Mouse (Mus musculus): ENCODE results near the gene Hist1h3e. TPM values are rescaled to one million over a fixed set of nuclear protein-coding genes. Genes with fewer than 3 reads are reported as not detected.

Hist1h3e gene
- polyA plus RNA-seq, 1 experiment = 245 TPM

GRCm38 (mm10) chr13:23521703-23522102 lies 40.5 kb downstream of the Hist1h3e start:
- Histone ChIP-seq H3K4me1 (replicated peaks; ENCODE audit: control insufficient read depth, insufficient read depth, low read length) (peaks cover 2% of the 10 kb centered on the region), H3K4me3 (ENCODE audit: control insufficient read depth, insufficient read depth, low read length) (no peak overlapping the region), H3K36me3 (ENCODE audit: control insufficient read depth, insufficient read depth, low read length) (no peaks in the 10 kb centered on the region), H3K27me3 (ENCODE audit: control insufficient read depth, insufficient read depth, low read length) (no peaks in the 10 kb centered on the region), H3K27ac (ENCODE audit: control insufficient read depth, insufficient read depth, low read length) (no peak overlapping the region)
- 2% methylated on average over 14 of the region's 14 CpGs for WGBS
- DNase-seq = peak; percentile 88
- TF ChIP-seq CTCF (IDR thresholded peaks at IDR 0.05; ENCODE audit: borderline replicate concordance, control insufficient read depth, extremely low read depth, insufficient read depth, low read length, poor library complexity) (no peak), POLR2A (IDR thresholded peaks at IDR 0.05; ENCODE audit: control insufficient read depth, extremely low read depth, insufficient read depth, low read length, poor library complexity) (no peak)

- H3K4me3 ChIP-seq (ENCODE audit: control insufficient read depth, insufficient read depth, low read length) = no peak overlapping the region
- 2% methylated on average over 10 of the region's 10 CpGs for WGBS
- no peak overlapping the region for H3K27ac ChIP-seq (ENCODE audit: control insufficient read depth, insufficient read depth, low read length)
- no peak for TF ChIP-seq CTCF (IDR thresholded peaks at IDR 0.05; ENCODE audit: borderline replicate concordance, control insufficient read depth, extremely low read depth, insufficient read depth, low read length, poor library complexity)
- no peak for TF ChIP-seq POLR2A (IDR thresholded peaks at IDR 0.05; ENCODE audit: control insufficient read depth, extremely low read depth, insufficient read depth, low read length, poor library complexity)
- peak; percentile 75 for DNase-seq
- H3K36me3 ChIP-seq (ENCODE audit: control insufficient read depth, insufficient read depth, low read length) = no peaks in the 10 kb centered on the region
- H3K4me1 ChIP-seq (replicated peaks; ENCODE audit: control insufficient read depth, insufficient read depth, low read length) = peaks cover 2% of the 10 kb centered on the region
- H3K27me3 ChIP-seq (ENCODE audit: control insufficient read depth, insufficient read depth, low read length) = no peaks in the 10 kb centered on the region
Measured at GRCm38 (mm10) chr13:23519416-23519815, 42.8 kb downstream of the Hist1h3e start.

GRCm38 (mm10) chr13:23518885-23519284 lies 43.3 kb downstream of the Hist1h3e start:
- H3K36me3 ChIP-seq (ENCODE audit: control insufficient read depth, insufficient read depth, low read length) = no peaks in the 10 kb centered on the region
- H3K4me1 ChIP-seq (replicated peaks; ENCODE audit: control insufficient read depth, insufficient read depth, low read length) = peaks cover 2% of the 10 kb centered on the region
- no peaks in the 10 kb centered on the region for H3K27me3 ChIP-seq (ENCODE audit: control insufficient read depth, insufficient read depth, low read length)
- DNase-seq = peak; percentile 83
- no peak for TF ChIP-seq POLR2A (IDR thresholded peaks at IDR 0.05; ENCODE audit: control insufficient read depth, extremely low read depth, insufficient read depth, low read length, poor library complexity)
- no peak for TF ChIP-seq CTCF (IDR thresholded peaks at IDR 0.05; ENCODE audit: borderline replicate concordance, control insufficient read depth, extremely low read depth, insufficient read depth, low read length, poor library complexity)
- H3K4me3 ChIP-seq (ENCODE audit: control insufficient read depth, insufficient read depth, low read length) = no peak overlapping the region
- H3K27ac ChIP-seq (ENCODE audit: control insufficient read depth, insufficient read depth, low read length) = no peak overlapping the region
- 0% methylated on average over 6 of the region's 6 CpGs for WGBS

GRCm38 (mm10) chr13:23518295-23518603 lies 43.9 kb downstream of the Hist1h3e start:
- no peak for DNase-seq
- H3K27me3 ChIP-seq (ENCODE audit: control insufficient read depth, insufficient read depth, low read length) = no peaks in the 10 kb centered on the region
- no peak for TF ChIP-seq POLR2A (IDR thresholded peaks at IDR 0.05; ENCODE audit: control insufficient read depth, extremely low read depth, insufficient read depth, low read length, poor library complexity)
- no peak for TF ChIP-seq CTCF (IDR thresholded peaks at IDR 0.05; ENCODE audit: borderline replicate concordance, control insufficient read depth, extremely low read depth, insufficient read depth, low read length, poor library complexity)
- WGBS = under 1% methylated on average over 6 of the region's 6 CpGs
- H3K4me3 ChIP-seq (ENCODE audit: control insufficient read depth, insufficient read depth, low read length) = no peak overlapping the region
- H3K4me1 ChIP-seq (replicated peaks; ENCODE audit: control insufficient read depth, insufficient read depth, low read length) = peaks cover 2% of the 10 kb centered on the region
- no peaks in the 10 kb centered on the region for H3K36me3 ChIP-seq (ENCODE audit: control insufficient read depth, insufficient read depth, low read length)
- H3K27ac ChIP-seq (ENCODE audit: control insufficient read depth, insufficient read depth, low read length) = no peak overlapping the region

- no peaks in the 10 kb centered on the region for H3K36me3 ChIP-seq (ENCODE audit: control insufficient read depth, insufficient read depth, low read length)
- no peak for TF ChIP-seq POLR2A (IDR thresholded peaks at IDR 0.05; ENCODE audit: control insufficient read depth, extremely low read depth, insufficient read depth, low read length, poor library complexity)
- TF ChIP-seq CTCF (IDR thresholded peaks at IDR 0.05; ENCODE audit: borderline replicate concordance, control insufficient read depth, extremely low read depth, insufficient read depth, low read length, poor library complexity) = no peak
- H3K27me3 ChIP-seq (ENCODE audit: control insufficient read depth, insufficient read depth, low read length) = no peaks in the 10 kb centered on the region
- peaks cover 2% of the 10 kb centered on the region for H3K4me1 ChIP-seq (replicated peaks; ENCODE audit: control insufficient read depth, insufficient read depth, low read length)
- peak; percentile 90 for DNase-seq
- H3K4me3 ChIP-seq (ENCODE audit: control insufficient read depth, insufficient read depth, low read length) = peak overlapping the region; percentile 60
- under 1% methylated on average over 27 of the region's 27 CpGs for WGBS
- H3K27ac ChIP-seq (ENCODE audit: control insufficient read depth, insufficient read depth, low read length) = no peak overlapping the region; the same call in 1 of the 2 replicates
Measured at GRCm38 (mm10) chr13:23517603-23518294, 44.4 kb downstream of the Hist1h3e start.

GRCm38 (mm10) chr13:23516822-23517602 lies 45.2 kb downstream of the Hist1h3e start:
- WGBS = under 1% methylated on average over 19 of the region's 19 CpGs
- Histone ChIP-seq H3K27me3 (ENCODE audit: control insufficient read depth, insufficient read depth, low read length) (no peaks in the 10 kb centered on the region), H3K36me3 (ENCODE audit: control insufficient read depth, insufficient read depth, low read length) (no peaks in the 10 kb centered on the region), H3K4me1 (replicated peaks; ENCODE audit: control insufficient read depth, insufficient read depth, low read length) (peaks cover 2% of the 10 kb centered on the region), H3K27ac (ENCODE audit: control insufficient read depth, insufficient read depth, low read length) (no peak overlapping the region; the same call in 1 of the 2 replicates), H3K4me3 (ENCODE audit: control insufficient read depth, insufficient read depth, low read length) (peak overlapping the region; percentile 60)
- TF ChIP-seq CTCF (IDR thresholded peaks at IDR 0.05; ENCODE audit: borderline replicate concordance, control insufficient read depth, extremely low read depth, insufficient read depth, low read length, poor library complexity) (no peak), POLR2A (IDR thresholded peaks at IDR 0.05; ENCODE audit: control insufficient read depth, extremely low read depth, insufficient read depth, low read length, poor library complexity) (no peak)
- DNase-seq = peak; percentile 78

Measured in thymus, adult 2 months (tissue).